Mouse (Mus musculus) spleen, adult 2 months (tissue): ENCODE measurements around the gene Zfp664.

Source experiments
- CTCF ChIP-seq: fragments of 200-500 bp; IDR thresholded peaks from 2 replicates; pipeline ENCODE4 v1.5.1; 2011; ENCODE audit warnings: mild to moderate bottlenecking, inconsistent platforms; ENCODE audit not compliant: insufficient read depth, insufficient read length, insufficient replicate concordance; ENCODE audit errors: extremely low read depth
- POLR2A ChIP-seq: fragments of 200-500 bp; IDR thresholded peaks from 2 replicates; pipeline ENCODE4 v1.6.1; 2011; ENCODE audit warnings: low read depth, low read length, inconsistent platforms

DNA sequence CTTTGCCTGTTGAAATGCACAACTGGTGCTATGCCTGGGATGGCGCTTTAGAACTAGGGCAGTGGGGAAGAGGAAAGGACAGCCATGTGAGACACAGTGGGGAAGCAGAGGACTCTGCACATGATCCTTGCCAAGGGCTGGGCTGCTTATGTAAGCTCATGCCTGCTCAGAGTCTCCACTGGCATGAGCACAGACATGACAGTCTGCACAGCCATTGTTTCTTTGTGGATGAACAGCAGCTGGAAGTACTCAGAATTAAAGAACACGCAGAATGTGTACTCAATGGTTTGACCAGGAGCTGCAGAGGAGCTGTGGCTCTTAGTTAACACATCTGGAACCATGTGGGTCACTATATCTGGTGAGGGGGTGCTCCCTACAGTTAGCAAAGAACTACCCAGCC lies 9.4 kb upstream of the Zfp664 start:
- no peak for TF ChIP-seq CTCF
- no peak for TF ChIP-seq POLR2A
